In the genomic region with DNA sequence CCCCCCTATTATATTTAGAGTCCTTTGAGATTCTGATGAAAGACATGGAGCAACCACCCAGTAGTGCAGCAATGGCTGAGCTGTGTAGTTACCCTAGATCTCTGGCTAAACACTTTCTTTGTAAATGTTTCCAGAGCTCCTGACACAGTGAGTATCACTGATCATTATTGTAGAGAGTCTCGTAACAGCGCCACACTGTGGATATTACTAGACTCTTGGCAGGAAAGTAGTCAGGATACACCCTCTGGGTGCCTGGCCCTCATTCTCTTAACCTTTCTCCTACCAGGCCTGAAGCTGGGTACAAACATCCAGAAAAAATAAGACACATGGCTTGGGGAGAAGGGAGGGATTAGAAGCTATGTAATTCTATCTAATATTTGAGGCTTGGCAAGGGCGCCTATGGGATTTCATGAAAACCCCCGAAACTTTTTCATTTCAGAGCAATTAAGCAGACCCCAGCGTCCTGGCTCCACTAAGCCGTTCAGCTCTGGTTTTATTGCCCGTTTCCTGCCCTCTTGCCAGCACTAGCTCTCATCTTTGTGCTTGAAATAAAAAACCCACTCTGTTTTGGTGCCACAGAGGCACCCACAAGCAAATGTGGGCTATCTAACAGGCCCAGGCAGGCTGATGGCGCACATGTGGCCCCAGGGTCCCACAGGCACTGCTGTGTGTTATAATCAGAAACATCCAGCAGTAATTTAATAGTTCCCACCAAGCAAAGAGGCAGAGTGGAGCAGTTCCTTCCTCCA, we compare ENCODE assay signal across 9 mouse cellular contexts. TPM values are rescaled to one million over a fixed set of nuclear protein-coding genes. Genes with fewer than 3 reads are reported as not detected.
A peak's percentile ranks its signal among the peaks of the same experiment; 100 is the strongest.
DNase-seq lines count a peak whose midpoint lies in the region; ATAC-seq and TF ChIP-seq lines count a peak whose summit lies in the region.
"Had no signal": no experiment of that assay in that cellular context is flagged by ENCODE, and none has a peak within 500 bp of the region (broad histone marks: within the 10 kb centered on the region; RNA-seq: fewer than 3 reads in every experiment).

No protein-coding gene starts in this region.

- no peaks in the 10 kb centered on the region for H3K27me3 ChIP-seq in forebrain, postnatal 0 days (ENCODE audit: insufficient read depth, low read length)
- H3K27me3 ChIP-seq in forebrain, embryonic 13.5 days: no peaks in the 10 kb centered on the region
- H3K27me3 ChIP-seq in myocyte (ENCODE audit: control insufficient read depth, insufficient read depth, insufficient read length): no peaks in the 10 kb centered on the region
- H3K27me3 ChIP-seq in intestine, embryonic 15.5 days (replicated peaks): no peaks in the 10 kb centered on the region
- H3K27me3 ChIP-seq: midbrain, embryonic 12.5 days had no signal

- ATAC-seq in forebrain, postnatal 0 days: no peak
- ATAC-seq in forebrain, embryonic 13.5 days: no peak
- no peak for ATAC-seq in intestine, embryonic 15.5 days

- no peak overlapping the region for H3K4me3 ChIP-seq in forebrain, postnatal 0 days (ENCODE audit: low read depth, low read length)
- no peak overlapping the region for H3K4me3 ChIP-seq in forebrain, embryonic 13.5 days
- no peak overlapping the region for H3K4me3 ChIP-seq in myocyte
- H3K4me3 ChIP-seq in intestine, embryonic 15.5 days (replicated peaks): no peak overlapping the region
- H3K4me3 ChIP-seq: midbrain, embryonic 12.5 days had no signal

- DNase-seq in forebrain, postnatal 0 days: peak; percentile 13
- peak; percentile 18 for DNase-seq in 416B (ENCODE audit: low read depth)
- peak; percentile 34 for DNase-seq in embryo, embryonic 9.5 days (ENCODE audit: extremely low spot score)
- peak; percentile 41 for DNase-seq in kidney, adult 9 months
- DNase-seq in cerebellum, adult 9-10 months: no peak

- no peaks in the 10 kb centered on the region for H3K9me3 ChIP-seq in forebrain, postnatal 0 days (ENCODE audit: low read length)
- H3K9me3 ChIP-seq in forebrain, embryonic 13.5 days (replicated peaks): no peaks in the 10 kb centered on the region
- H3K9me3 ChIP-seq in intestine, embryonic 15.5 days: no peaks in the 10 kb centered on the region
- H3K9me3 ChIP-seq: midbrain, embryonic 12.5 days had no signal

- no peak for TF ChIP-seq POLR2A in myocyte (IDR thresholded peaks at IDR 0.05; ENCODE audit: insufficient read length, low read depth)

- H3K36me3 ChIP-seq in forebrain, postnatal 0 days (ENCODE audit: insufficient read depth): no peaks in the 10 kb centered on the region
- H3K36me3 ChIP-seq in forebrain, embryonic 13.5 days (ENCODE audit: poor library complexity, severe bottlenecking): no peaks in the 10 kb centered on the region
- H3K36me3 ChIP-seq in myocyte (ENCODE audit: control insufficient read depth, insufficient read depth): no peaks in the 10 kb centered on the region
- no peaks in the 10 kb centered on the region for H3K36me3 ChIP-seq in intestine, embryonic 15.5 days
- H3K36me3 ChIP-seq: midbrain, embryonic 12.5 days had no signal

- H3K79me2 ChIP-seq in myocyte (ENCODE audit: control insufficient read depth, insufficient read depth): no peaks in the 10 kb centered on the region

- 70% methylated on average over 8 of the region's 8 CpGs for WGBS in forebrain, postnatal 0 days
- WGBS in forebrain, embryonic 13.5 days: 75% methylated on average over 8 of the region's 8 CpGs
- WGBS in intestine, embryonic 15.5 days: 62% methylated on average over 8 of the region's 8 CpGs

- H3K9ac ChIP-seq in forebrain, postnatal 0 days: no peak overlapping the region
- H3K9ac ChIP-seq in forebrain, embryonic 13.5 days: no peak overlapping the region
- no peak overlapping the region for H3K9ac ChIP-seq in intestine, embryonic 15.5 days
- H3K9ac ChIP-seq: midbrain, embryonic 12.5 days had no signal

- TF ChIP-seq CTCF in forebrain, postnatal 0 days (IDR thresholded peaks at IDR 0.05; ENCODE audit: low read depth): peak; percentile 46

- no peak overlapping the region for H3K27ac ChIP-seq in forebrain, postnatal 0 days (ENCODE audit: low read depth, low read length)
- no peak overlapping the region for H3K27ac ChIP-seq in forebrain, embryonic 13.5 days
- H3K27ac ChIP-seq in intestine, embryonic 15.5 days: no peak overlapping the region
- H3K27ac ChIP-seq: midbrain, embryonic 12.5 days had no signal

- H3K4me2 ChIP-seq in forebrain, postnatal 0 days (ENCODE audit: low read depth): no peak overlapping the region
- H3K4me2 ChIP-seq in forebrain, embryonic 13.5 days: no peak overlapping the region
- H3K4me2 ChIP-seq in myocyte (ENCODE audit: low read depth): peak overlapping the region; percentile 48
- no peak overlapping the region for H3K4me2 ChIP-seq in intestine, embryonic 15.5 days (replicated peaks)
- H3K4me2 ChIP-seq: midbrain, embryonic 12.5 days had no signal

- H3ac ChIP-seq in myocyte (ENCODE audit: control insufficient read depth, insufficient read length): no peak overlapping the region

- H3K4me1 ChIP-seq in forebrain, postnatal 0 days (ENCODE audit: insufficient read depth): no peaks in the 10 kb centered on the region
- H3K4me1 ChIP-seq in forebrain, embryonic 13.5 days: no peaks in the 10 kb centered on the region
- H3K4me1 ChIP-seq in intestine, embryonic 15.5 days (replicated peaks): no peaks in the 10 kb centered on the region
- H3K4me1 ChIP-seq: midbrain, embryonic 12.5 days had no signal

TF ChIP-seq in myocyte, 11 proteins besides CTCF, POLR2A, EP300 and RAD21:
- TF ChIP-seq USF1 (IDR thresholded peaks at IDR 0.05; ENCODE audit: low read depth) (no peak), MYOG (IDR thresholded peaks at IDR 0.05; ENCODE audit: control insufficient read depth in 1 of 3, insufficient read depth in 1 of 3, insufficient read length in 2 of 3, low read depth in 2 of 3) (peak in 2 of 3 experiments; percentile 19), MYOD1 (IDR thresholded peaks at IDR 0.05; ENCODE audit: control insufficient read depth in 1 of 3, insufficient read length in 2 of 3, low read depth in 2 of 3) (peak in 1 of 3 experiments; percentile 7)

RNA-seq across cellular contexts. Expression of a gene that starts 22.2 kb away (rescaled TPM):
- total RNA-seq in forebrain, postnatal 0 days (2014; rRNA removed): not detected in 2 replicates
- not detected in 2 replicates for polyA plus RNA-seq in forebrain, postnatal 0 days (2015; fragmentation: Nextera tagmentation; extraction: Ambion mirVana)
- polyA plus RNA-seq in forebrain, embryonic 13.5 days (2015; fragmentation: Nextera tagmentation; extraction: Ambion mirVana): not detected in 2 replicates
- not detected for polyA plus RNA-seq in myocyte (2012; fragmentation: generic; extraction: Trizol)
- not detected in 2 replicates for polyA plus RNA-seq in intestine, embryonic 15.5 days (2015; fragmentation: Nextera tagmentation; extraction: Ambion mirVana)
- polyA plus RNA-seq: midbrain, embryonic 12.5 days had no signal
